Mouse (Mus musculus) cerebellum, adult 8-10 months (tissue): ENCODE data around the gene Gm15737.

ENCODE experiments used
- DNase-seq: peaks from one replicate; pipeline ENCODE4 v3.0.0; 2022

Gm15737 gene

DNA sequence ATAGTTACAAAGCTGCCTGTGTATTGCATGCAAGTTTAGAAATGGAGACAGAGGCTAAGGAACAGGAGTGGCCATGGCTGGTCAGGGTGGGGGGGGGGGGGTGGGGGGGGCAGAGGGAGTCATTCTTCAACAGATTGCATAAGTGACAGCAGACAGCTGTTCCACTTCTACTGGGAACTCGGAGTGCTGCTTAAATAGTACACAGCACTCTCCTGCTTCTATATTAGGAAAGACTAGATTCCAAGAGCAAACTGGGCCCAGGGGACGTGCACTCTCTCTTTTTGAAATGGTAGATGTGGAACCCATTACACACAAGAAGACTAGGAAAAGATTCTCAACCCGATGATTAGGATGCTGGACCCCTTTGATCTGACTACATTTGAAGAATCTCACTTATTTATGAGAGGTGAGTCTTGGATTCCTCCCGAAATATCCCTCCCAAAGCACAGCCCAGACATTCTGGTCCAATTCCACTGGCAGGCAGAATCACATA is at the start of gene Gm15737:
TSS of gene Gm15737 (plus strand) at position 269 of the 493 bp plus-strand sequence.
- DNase-seq: no peak

DNA sequence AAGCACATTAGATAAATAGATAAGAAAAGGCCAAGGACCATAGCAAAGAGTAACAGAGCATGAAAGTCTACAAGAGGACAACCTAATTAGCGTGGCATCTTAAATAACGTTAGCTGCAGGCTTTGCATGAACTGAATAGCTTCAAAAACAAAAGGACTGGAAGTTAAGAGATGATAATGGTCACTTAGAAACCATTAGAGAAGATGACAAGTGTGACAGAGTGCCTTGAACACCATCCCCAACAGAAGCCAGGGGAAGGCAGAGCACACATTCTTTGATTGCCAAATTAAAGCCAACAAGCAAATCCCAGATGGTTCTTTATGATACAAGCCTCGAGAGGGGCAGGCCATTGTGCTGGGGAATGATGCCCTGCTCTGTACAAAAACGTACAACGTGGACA is 47.6 kb upstream of the Gm15737 start:
- DNase-seq: no peak

DNA sequence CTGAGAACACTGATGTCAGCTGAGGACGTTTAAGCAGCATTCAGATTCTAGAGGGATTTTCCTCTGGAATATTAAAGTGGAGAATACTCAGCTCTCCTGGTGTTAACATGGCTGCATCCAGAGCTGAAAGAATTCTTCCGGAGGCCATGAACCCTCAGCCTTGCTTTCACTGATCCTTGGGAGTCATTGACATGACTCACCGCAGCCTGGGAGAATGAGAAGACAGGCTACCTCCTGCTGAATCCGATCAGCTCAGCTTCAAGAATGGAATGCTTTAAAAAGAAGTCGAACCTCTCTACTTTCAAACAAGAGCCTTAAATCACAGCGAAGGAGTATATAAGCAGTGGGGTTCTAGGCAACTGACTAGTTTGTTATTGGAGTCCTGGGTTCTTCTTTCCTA is 47.2 kb upstream of the Gm15737 start:
- DNase-seq: no peak

DNA sequence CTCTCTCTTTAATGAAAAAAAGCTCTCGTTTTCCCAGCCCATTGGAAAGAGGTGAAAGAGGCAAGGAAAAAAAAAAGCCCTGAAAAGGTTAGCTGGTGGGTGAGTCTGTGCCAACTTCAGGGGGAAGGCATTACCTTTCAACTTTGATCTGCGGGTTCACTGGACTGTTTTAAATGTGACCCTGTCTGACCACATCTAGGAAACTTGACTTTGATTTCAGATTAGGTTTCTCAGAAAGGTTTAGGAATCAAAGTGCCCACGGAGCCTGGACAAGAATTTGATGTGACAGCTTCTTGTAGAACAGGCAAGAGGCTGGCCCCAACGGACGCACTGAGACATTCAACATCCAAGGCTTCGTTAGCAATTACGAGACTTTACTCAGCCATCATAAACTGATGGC is 45.2 kb upstream of the Gm15737 start:
- no peak for DNase-seq

DNA sequence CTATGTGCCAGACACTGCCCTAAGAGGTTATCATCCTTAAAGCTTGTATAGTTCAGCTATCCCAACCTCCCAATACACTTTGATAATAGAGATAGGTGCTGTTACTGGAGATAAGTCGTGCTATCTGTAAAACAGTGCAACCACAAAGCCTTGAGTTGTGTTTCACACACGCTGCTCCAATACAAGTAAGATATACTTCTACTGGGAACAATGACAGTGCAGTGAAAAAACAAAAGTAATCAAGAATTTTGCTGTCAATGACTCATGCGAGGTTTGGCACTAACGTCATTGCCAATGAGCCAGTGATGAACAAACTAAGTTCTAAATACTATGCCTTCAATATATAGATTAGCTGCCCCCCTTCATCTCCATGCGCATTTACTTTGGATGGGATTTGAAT is 42.6 kb upstream of the Gm15737 start:
- no peak for DNase-seq

DNA sequence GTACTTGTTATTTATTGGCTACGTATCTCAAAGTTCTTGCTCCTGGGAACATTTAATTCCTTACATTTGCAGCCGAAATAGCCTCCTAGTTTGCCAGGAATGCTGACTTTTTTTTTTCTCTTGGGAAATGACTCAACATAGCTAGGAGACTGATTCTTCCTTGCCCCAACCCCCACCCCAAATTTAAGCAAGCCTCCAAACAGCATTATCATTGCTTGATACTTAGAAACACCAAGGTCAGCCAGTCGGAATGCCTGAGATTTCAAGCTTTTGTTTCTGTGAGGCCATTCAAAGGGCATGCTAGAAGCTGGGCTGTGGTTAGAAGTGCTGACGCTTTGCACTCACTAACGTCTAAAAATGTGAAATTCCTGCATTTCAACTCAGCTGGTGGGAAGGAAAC is 41.8 kb upstream of the Gm15737 start:
- no peak for DNase-seq

DNA sequence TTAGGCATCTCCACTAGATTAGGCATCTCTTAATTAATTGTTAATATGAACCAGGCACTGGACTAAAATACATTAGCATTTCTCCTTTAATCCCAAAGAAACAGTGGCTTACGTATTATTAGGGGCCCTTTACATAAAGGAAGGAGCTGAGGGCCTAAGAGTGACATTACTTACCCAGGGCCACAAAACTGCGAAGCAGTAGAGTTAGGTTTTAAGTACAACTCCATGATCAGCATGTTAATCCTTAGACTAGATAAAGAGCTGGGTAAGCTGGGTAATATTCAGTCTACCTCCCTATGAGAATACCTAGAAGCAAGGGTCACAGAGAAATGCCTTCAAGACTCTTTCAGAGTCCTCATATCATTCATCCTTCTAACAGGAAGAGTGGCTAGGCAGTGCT is 40.0 kb upstream of the Gm15737 start:
- DNase-seq: no peak

DNA sequence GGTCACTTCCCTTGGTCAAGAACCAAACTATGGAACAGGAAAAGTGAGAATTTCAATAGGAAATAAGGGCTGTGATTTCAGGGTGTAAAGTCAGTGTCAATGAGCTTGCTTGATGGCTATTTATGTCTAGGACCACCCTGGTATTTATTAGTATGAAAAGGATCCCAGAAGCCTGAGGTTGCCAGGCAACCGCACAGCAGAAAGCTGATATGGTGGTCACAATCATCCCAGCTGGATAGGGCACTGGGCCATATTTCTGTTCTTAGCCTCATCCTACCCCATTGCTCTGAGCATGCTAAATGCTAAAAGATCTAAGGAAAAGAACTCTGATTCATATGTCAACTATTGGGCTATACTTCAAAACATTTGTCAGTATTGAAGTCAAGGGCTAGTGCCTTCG is 38.1 kb upstream of the Gm15737 start:
- no peak for DNase-seq

DNA sequence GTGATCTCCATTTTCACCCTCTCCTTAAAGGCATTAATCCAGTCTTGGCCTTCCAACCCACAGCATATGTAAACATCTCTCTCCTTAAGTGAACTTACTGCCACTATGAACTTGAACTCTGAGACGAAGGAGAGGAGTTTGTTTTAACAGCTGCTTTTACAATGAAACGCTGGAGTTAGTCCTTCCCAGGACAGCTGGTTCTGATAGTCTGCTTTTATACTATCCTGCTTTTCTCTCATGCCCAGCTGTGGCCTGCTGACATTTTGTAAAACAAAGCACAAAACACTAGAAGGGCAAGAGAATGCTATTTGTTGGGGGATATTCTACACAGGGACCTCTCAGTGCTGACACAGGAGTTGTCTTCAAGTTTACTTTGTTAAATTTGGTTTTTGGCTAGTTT is 27.2 kb upstream of the Gm15737 start:
- no peak for DNase-seq

DNA sequence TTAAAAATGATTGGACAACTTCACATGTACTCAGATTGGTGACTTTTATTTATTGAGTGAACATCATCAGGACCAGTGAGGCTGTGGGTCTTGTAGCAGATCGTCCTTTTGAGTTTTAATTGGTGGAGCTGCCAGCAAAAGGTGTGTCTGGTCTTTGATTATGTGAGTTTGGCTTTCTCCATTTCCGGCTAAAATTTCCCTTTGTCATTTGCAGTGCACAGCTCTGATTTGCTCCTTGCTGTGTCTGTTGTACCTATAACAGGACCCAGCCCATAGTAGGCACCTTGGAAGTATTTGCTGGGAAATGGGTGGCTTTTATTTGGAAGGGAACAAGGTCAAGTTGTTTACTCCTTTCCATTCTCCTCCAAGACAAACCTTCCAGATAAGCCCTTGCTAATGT is 25.7 kb upstream of the Gm15737 start:
- no peak for DNase-seq

DNA sequence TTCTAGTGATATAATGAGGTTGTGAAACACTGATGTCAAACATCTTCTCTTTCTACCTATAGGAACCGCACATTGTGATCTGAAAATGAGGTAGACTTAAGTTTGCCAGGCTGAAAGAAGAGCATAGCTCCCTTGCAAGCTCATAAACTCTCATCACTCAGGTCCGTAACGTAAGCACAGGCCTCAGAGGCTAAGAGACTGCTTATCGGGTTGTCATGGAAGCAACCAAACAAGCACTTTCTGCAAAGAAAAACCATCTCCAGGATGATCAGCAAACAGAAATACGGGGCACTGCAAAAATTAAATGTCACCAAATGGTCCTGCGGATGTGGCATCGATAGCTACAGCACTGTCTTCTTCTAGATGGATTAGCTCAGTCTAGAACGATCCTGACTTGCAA is 23.3 kb upstream of the Gm15737 start:
- no peak for DNase-seq

DNA sequence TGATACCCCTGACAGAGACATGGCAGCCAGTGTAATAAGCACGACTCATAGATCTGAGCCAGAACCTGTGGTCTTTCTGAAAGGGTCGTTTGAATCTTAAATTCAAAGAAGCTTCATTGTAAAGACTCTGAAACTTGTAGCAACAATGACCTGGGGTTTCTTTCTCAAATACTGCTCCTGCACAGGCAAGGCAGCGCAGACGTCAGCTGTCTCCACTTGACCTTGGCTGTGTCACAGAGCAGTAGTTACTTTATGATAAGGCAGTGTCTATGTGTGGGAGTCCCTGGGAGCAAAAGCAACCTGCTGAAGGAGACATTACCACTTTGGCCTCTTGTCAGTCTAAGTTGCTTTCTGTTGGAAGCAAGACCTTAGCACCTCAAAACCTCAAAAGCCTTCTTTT is 22.5 kb upstream of the Gm15737 start:
- no peak for DNase-seq

DNA sequence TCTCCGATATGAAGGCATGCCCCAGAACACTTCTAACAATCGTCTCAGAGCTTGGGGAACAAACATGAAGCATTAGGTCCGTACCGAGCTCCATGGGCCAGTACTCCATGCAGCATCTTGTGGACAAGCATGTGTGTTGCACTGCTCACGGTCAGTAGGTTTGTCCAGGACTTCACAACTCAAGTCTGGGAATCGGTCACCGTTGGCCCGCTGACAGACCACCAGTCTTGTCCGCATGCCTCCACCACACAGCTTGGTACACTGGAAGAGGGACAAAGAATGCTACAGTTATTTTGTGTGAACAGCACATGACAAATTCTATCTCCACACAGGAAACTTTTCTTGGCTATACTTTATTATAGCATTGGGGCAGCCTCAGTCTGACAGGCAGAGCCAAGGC is 19.9 kb upstream of the Gm15737 start:
- no peak for DNase-seq

DNA sequence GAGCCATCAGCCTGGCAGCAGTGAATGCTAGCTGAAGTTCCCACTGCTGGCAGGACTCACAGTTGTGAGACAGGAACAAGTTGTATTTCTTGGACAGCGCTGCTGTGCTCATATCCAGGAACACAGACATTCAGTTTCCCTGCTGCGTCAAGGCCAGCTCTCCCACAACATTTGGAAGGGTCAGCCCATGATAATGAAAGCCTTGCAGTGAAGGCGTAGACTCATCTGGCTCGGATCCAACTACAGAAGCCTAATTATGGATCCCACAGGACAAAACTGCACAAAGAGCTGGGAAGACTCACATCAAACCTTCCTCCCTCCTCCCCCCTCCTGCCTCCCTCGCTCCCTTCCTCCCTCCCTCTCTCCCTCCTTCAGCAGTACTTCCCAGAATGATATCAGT is 18.9 kb upstream of the Gm15737 start:
- peak; percentile 5 for DNase-seq

DNA sequence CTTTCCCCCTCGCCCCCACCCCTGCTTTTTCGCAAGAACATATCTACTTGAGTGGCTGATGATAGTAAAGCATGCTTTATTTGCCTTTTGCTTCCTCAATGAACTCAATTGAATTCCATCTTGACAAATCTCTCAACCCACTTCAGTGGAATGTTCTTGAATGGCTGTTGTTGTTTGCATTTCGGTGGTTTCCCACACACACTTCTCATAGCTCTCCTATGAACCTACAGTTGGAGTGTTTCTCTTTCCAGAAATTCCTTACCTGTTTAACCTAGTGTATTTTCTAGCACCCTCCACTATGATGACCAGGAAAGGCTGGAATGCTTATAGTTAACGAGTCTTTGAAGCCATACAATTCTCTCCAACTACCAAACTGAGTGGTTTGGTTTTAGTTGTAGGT is 14.3 kb upstream of the Gm15737 start:
- DNase-seq: no peak

DNA sequence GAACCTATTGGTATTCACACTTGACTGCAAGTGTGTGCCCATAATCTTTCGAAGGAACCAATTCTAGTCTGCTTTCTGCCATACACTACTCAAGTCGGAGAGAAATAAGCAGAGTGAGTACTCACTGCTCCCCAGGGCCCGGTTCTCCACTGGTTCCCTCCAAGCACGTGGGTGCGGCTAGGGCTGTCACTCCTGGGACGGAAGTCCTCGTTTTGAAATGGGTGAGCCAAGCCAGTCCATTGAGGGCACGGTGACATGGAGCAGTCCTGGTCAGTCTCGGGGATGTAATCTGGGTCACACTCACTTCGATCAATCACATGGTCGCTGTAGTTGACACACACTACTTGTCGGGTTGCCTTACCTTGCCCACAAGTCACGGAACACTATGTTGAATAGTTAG is 11.4 kb upstream of the Gm15737 start:
- DNase-seq: no peak

DNA sequence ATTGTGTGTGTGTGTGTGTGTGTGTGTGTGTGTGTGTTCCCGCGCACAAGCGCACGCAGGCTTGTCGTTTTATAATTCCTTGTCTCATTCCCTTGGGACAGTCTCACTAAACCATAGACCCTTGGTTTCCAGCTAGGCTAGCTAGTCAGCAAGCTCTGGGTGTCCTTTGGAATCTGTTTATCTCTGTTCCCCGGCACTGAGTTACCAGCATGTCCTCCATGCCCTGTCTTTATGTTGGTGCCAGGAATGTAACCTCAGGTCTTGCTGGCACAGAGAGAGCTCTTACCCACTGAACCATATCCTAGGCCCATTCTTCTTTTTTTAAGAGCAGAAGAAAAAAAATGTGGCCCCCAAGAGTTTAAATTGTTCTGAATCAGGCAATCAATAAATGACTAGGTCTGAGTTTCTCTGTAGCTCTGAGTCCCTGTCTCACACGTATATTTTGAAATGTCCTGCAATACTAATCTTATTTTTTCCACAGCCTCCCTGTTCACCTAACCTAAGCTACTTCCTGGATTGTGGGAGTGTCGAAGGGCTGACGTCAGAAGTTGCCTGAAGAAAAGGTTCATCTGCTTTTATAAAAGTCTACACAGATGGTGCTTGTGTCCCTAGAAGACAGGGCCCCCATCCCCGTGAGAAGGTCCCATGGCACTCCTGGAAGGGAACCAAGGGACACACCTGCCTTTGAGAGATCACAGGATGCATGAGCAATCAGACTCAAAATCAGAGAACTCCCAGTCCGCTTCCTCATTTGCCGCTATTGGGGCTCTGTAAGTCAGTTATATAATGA is 10.2 kb upstream of the Gm15737 start:
- DNase-seq: no peak

DNA sequence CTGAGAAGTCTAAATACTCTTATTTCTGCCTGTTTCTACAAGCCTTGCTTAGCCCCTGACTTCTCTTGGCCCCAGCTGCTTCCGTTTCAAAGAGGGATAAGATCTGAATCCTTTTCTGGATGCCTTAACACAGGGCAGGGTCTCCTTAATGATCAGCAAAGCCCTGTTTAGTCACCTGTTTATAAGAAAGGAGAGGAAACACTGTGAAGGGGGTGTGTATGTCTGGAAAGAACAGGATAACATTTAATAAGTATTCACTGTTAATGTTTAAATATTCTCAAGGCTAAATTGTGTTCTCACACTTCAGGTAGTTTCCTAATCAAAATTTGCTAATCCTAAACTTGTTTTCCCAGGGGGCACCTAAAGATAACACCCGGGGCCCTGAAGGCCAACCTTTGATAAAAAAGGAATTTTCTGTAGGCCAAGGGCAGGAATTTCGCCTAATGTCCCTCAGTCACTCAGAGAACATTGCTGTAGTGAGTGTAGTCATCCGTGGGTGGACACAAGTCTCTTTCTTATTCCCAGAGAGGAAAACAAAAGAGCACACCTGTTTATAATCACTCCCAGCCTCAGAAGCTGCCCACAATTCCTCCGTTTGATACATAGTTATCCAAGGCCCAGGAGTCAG is 8.8 kb upstream of the Gm15737 start:
- DNase-seq: no peak

DNA sequence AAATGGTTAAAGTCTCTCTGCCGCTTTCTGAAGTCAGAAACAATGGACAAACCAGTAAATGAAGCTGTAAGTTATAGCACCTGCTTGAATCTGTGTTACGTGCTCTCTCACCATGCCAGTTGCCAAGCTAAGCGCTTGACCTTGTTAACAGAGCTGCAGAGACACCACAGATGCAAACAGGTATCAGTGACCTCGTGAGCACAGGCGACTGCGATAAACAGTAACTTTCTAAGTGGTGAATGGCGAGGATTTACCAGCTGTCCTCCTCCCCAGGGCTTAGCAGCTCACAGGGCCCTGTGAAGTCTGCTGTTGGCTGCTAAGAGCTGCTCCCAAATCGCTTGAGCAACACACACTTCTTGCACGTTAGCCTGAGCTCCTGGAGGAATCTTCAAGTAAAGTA is 6.6 kb upstream of the Gm15737 start:
- DNase-seq: no peak

DNA sequence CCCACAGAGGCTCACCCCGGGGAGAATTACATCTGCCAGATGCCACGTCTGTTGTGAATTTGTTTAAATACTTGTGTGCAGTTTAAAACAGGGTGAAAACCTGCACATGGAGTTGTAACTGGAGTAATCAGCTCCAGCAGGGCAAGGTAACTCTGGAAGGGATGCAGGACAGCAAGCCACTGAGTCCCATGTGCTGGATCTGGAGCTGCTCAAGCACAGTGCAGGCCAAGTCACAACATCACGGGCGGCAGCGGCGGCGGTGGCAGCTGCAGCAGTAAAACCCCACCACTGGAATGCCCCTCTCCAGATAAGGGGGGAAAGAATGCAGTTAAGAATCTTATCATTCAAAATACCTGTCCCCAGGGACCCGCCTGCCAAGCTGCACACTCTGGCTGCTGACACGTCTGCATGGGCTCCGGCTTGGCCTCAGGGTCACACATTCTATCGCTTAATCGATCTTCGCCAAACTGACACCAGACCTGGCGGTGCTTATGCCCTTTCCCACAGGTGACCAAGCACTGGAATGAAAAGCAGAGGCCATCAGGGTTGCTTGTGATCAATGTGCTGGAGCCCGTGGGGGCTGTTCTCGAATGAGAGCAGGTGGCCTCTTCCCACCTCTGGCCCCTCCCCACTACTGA is 544 bp downstream of the Gm15737 start:
- no peak for DNase-seq

DNA sequence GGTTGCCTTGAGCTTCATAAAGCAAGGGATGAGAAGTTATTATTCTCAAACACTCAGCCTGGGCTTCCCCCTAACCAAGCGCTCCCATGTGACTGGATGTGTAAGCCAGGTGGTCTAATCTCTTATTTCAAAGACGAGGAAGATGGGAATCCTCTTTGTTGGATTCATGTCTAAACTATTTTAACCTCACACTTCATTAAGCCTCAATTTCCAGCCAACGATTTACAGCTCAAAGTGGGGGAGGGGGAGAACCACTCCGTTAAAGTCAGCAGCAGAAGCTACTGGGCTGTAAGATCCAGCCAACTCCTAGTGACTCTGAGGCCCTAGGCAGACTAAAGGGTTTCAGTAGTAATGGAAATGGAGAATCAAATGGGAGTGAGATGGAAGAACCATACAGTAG is 2.7 kb downstream of the Gm15737 start:
- DNase-seq: no peak

DNA sequence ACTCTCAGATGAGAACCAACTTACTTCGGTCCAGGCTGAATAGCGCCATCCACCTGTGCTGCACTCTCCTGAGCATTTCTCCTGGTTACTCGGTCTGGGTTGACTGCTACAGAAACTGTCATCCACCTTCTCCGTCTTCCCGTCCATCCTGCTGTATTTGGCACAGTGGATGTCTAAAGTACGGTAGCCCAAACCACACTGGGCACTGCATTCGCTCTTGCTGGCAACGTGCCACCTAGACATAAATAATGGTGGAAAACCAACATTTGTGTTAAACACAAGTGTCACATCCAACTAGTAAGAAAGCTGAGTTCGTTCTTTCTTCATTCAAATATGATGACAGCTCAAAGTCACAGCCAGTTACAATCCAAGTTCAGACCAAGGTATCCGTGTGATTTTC is 3.6 kb downstream of the Gm15737 start:
- no peak for DNase-seq

DNA sequence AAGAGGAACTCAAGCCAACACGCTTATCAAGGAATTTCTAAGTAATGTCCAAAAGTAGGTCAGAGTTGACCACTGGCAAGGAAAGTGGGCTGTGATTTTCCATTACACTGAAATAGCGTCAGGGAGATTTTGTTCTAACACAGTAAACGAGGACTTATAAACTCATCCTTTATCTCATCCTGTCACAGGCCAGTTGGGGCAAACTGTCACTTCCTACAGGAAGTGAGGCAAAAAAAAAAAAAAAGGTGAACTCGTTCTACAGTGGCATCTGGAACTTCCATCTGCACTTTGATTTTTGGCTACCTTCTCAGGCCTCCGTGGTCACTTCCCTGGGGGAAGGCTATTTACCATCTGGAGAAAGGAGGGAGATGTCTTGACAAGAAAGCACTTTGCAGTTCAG is 5.7 kb downstream of the Gm15737 start:
- no peak for DNase-seq

DNA sequence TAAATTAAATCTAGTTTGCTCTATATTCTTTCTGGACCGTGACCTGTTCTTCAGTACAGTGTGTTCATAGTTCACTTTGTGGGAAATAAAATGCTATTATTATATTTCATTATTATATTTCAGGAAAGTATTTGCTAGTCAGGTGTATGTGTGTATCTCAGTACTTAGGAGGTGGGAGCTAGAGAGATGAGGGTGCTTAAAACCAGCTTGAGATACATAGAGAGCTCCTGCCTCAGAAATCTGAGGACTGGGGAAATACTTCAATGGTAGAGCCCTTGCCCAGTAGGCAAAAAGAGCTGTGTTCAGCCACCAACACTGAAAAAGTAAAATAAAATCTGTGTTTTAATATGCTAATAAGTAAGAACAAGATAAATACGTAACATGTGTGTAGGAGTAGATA is 6.2 kb downstream of the Gm15737 start:
- no peak for DNase-seq
